Mouse (Mus musculus) spleen, adult 18-20 months (tissue): ENCODE data around the gene Col27a1.

ENCODE experiments used
- DNase-seq, 2 experiments: peaks; one replicate each; pipeline ENCODE4 v3.0.0; 2022; ENCODE audit warnings: mixed read lengths in 2 of 2

Col27a1 gene

GRCm38 (mm10) chr4:63382676-63383369 lies 169.0 kb downstream of the Col27a1 start:
- no peak for DNase-seq

DNA sequence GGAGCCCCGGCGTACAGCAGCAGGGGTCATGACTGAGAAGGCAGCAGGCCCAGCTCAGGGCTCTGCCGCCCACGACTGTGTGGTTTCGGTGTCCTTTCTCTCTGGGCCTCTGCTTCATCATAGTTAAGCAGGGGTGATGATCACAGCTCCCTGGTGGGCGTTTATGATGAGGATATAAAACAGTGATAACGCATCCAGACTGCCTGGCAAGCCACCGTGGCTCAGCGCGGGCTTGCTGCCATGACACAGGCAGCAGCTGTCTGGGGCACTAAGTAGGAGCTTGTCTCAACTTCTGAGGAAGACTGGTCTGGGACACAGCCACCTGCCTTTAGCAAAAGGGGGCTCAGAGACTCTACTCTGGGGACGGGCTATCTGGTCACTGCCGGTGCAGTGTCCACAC lies 169.7 kb downstream of the Col27a1 start:
- no peak for DNase-seq

DNA sequence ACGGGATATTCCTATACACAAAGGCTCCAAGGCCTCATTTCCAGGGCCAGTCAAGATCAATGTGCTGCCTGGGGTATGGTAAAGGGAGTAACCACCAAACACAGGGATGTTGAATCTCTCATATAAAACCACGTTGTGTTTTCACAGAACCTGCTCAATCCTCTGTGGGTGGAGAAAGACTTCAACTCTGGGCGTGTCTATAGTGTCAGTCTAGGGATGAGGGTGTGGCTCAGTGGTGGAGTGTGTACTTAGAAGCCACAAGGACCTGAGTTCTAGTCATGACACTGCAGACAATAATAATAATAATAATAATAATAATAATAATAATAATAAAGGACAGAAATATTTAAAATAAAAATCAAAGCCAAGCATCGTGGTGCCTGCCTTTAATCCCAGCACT lies 170.5 kb downstream of the Col27a1 start:
- DNase-seq, result no peak
